Mouse (Mus musculus): ENCODE data around the gene Robo3. TPM values are rescaled to one million over a fixed set of nuclear protein-coding genes. Genes with fewer than 3 reads are reported as not detected.

Gene Robo3
- polyA plus RNA-seq, 1 experiment from 2014 or later, result 65.0 TPM

Other genes with a start within 250 kb of the Robo3 start
- 15.4 and 16.2 TPM in 2 replicates for gene Tmem218, start 225.0 kb downstream of the Robo3 start, polyA plus RNA-seq (2016; fragmentation: Nextera tagmentation; extraction: Ambion mirVana)
- 1.1 TPM in 2 replicates for gene Slc37a2, start 177.5 kb downstream of the Robo3 start, polyA plus RNA-seq (2016; fragmentation: Nextera tagmentation; extraction: Ambion mirVana)
- gene Ccdc15, start 84.8 kb downstream of the Robo3 start, polyA plus RNA-seq (2016; fragmentation: Nextera tagmentation; extraction: Ambion mirVana), result 11.3 and 13.5 TPM in 2 replicates
- gene Hepacam, start 65.9 kb downstream of the Robo3 start, polyA plus RNA-seq (2016; fragmentation: Nextera tagmentation; extraction: Ambion mirVana), result 0.26 TPM in 2 replicates
- 6.1 and 6.2 TPM in 2 replicates for gene Robo4, start 31.3 kb downstream of the Robo3 start, polyA plus RNA-seq (2016; fragmentation: Nextera tagmentation; extraction: Ambion mirVana)
- 45.7 and 53.3 TPM in 2 replicates for gene Msantd2, start 56.1 kb upstream of the Robo3 start, polyA plus RNA-seq (2016; fragmentation: Nextera tagmentation; extraction: Ambion mirVana)
- 29.3 and 30.2 TPM in 2 replicates for gene Esam, start 94.8 kb upstream of the Robo3 start, polyA plus RNA-seq (2016; fragmentation: Nextera tagmentation; extraction: Ambion mirVana)
- 0.56 TPM in 1 of 2 replicates, not detected in the other for gene Vsig2, start 106.0 kb upstream of the Robo3 start, polyA plus RNA-seq (2016; fragmentation: Nextera tagmentation; extraction: Ambion mirVana)
- gene Nrgn, start 119.7 kb upstream of the Robo3 start, polyA plus RNA-seq (2016; fragmentation: Nextera tagmentation; extraction: Ambion mirVana), result 3.0 and 3.4 TPM in 2 replicates
- 6.8 and 7.7 TPM in 2 replicates for gene Siae, start 122.5 kb upstream of the Robo3 start, polyA plus RNA-seq (2016; fragmentation: Nextera tagmentation; extraction: Ambion mirVana)
- gene Spa17, start 180.5 kb upstream of the Robo3 start, polyA plus RNA-seq (2016; fragmentation: Nextera tagmentation; extraction: Ambion mirVana), result 13.2 and 15.9 TPM in 2 replicates
- gene Tbrg1, start 224.1 kb upstream of the Robo3 start, polyA plus RNA-seq (2016; fragmentation: Nextera tagmentation; extraction: Ambion mirVana), result 106 and 123 TPM in 2 replicates
- 0.24 and 0.71 TPM in 2 replicates for gene Panx3, start 236.0 kb upstream of the Robo3 start, polyA plus RNA-seq (2016; fragmentation: Nextera tagmentation; extraction: Ambion mirVana)

All from midbrain, embryonic 12.5 days (tissue).